Mouse (Mus musculus) adrenal gland, adult 18-20 months (tissue): ENCODE measurements around the gene Gm4985. TPM values are rescaled to one million over a fixed set of nuclear protein-coding genes. Genes with fewer than 3 reads are reported as not detected.
"Not testable (repeated sequence)": the region's sequence is repeated elsewhere in the genome, so short reads cannot be mapped to it uniquely, and the experiment has no call there.

Source experiments
- DNase-seq, 2 experiments: peaks; one replicate each; pipeline ENCODE4 v3.0.0; 2021 to 2022; ENCODE audit warnings: low spot score in 2 of 2
- long read RNA-seq, 2 experiments: library from polyadenylated mRNA; stranded (forward); transcript quantifications; one replicate each; pipeline ENCODE4 v2.0.0; 2021
- microRNA-seq, 2 experiments: library from miRNA; unstranded; fragments of <30 nt; microRNA quantifications; one replicate each; pipeline ENCODE4 v1.2.0; 2021; ENCODE audit warnings: borderline number of aligned reads in 2 of 2
- total RNA-seq, 2 experiments: library from RNA; stranded (reverse); gene quantifications; 1 replicate in 1 of 2; 2 replicates in 1 of 2; pipeline ENCODE4 v1.2.3; 2021

The Gm4985 gene
- not detected for total RNA-seq
- long read RNA-seq, experiment 1 = 0 reads
- long read RNA-seq, experiment 2 = 0 reads

DNA sequence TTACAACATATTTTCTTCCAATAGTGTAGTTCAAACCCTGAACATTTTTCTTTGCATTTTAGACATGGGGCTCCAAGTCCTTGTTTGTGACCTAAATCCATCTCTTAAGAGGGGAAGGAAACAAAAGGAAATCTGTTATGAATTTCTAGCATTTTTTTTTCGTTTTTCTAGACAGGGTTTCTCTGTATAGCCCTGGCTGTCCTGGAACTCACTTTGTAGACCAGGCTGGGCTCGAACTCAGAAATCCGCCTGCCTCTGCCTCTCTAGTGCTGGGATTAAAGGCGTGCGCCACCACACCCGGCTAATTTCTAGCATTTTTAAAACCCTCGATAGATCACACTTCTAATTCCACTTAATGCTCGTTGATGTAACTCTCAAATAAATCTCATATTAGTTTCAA, at the start of gene Gm4985:
Gene Gm4985 (minus strand): TSS at position 101 of the 400 bp plus-strand sequence.
- DNase-seq = not testable (repeated sequence)

DNA sequence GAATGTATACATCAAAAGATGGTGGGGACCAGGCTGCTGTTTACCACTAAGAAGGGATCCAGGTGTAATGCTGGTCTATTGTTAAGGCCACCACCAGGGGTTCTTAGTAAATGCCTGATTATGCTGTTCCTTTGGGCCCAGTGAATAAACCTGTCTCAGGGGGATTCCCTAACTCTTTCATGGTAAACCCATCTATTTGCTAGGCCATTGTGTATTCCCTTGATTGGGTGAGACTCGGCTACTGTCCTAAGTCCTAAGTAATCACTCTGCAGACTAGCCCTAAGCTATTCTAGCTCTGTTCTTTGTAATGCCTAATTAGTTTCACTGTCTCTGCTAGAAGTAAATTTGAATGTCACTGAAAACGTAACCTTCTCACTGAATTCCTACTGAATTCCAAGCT, 4.6 kb downstream of the Gm4985 start:
- DNase-seq = no peak

Small RNAs within 50 kb of the gene (microRNA-seq; reads per million reads assigned to microRNA genes)
- gene Gm25299 = 0 reads per million in 2 experiments

Other genes starting within 250 kb of the Gm4985 start
- not detected for gene Gm4907, start 76.4 kb downstream of the Gm4985 start, total RNA-seq